Mouse (Mus musculus) induced T-regulatory cell, adult 2 months (primary cell): Measurements from ENCODE around the gene Pced1b.
"Not testable (repeated sequence)": the region's sequence is repeated elsewhere in the genome, so short reads cannot be mapped to it uniquely, and the experiment has no call there.

Experiments used
- DNase-seq: peaks from one replicate; pipeline ENCODE4 v3.0.0-alpha.2; 2012; ENCODE audit warnings: low read depth

Pced1b gene

GRCm38 (mm10) chr15:97246911-97247790, at the start of gene Pced1b, which contains the start of gene Amigo2:
TSS of gene Pced1b (plus strand) at chr15:97247107.
TSS of gene Amigo2 (minus strand) at chr15:97247287.
- DNase-seq, result peak; percentile 62

GRCm38 (mm10) chr15:97204889-97205288, 42.0 kb upstream of the Pced1b start:
- DNase-seq, result no peak

GRCm38 (mm10) chr15:97205776-97206175, 41.1 kb upstream of the Pced1b start:
- no peak for DNase-seq

- DNase-seq, result peak; percentile 23
Observed at GRCm38 (mm10) chr15:97206506-97206905, 40.4 kb upstream of the Pced1b start.

- not testable (repeated sequence) for DNase-seq
Observed at GRCm38 (mm10) chr15:97209754-97210153, 37.2 kb upstream of the Pced1b start.

GRCm38 (mm10) chr15:97212501-97213477, 34.1 kb upstream of the Pced1b start:
- DNase-seq, result peak; percentile 55

- DNase-seq, result no peak
Observed at GRCm38 (mm10) chr15:97216843-97217242, 30.1 kb upstream of the Pced1b start.

GRCm38 (mm10) chr15:97223431-97223830, 23.5 kb upstream of the Pced1b start:
- no peak for DNase-seq

- no peak for DNase-seq
Observed at GRCm38 (mm10) chr15:97224003-97224402, 22.9 kb upstream of the Pced1b start.

GRCm38 (mm10) chr15:97229494-97230077, 17.3 kb upstream of the Pced1b start:
- DNase-seq, result no peak

GRCm38 (mm10) chr15:97234076-97234475, 12.8 kb upstream of the Pced1b start:
- no peak for DNase-seq

- DNase-seq, result peak; percentile 86
Observed at GRCm38 (mm10) chr15:97235183-97235582, 11.7 kb upstream of the Pced1b start.

- peak; percentile 71 for DNase-seq
Observed at GRCm38 (mm10) chr15:97236943-97237342, 10.0 kb upstream of the Pced1b start.

- peak; percentile 55 for DNase-seq
Observed at GRCm38 (mm10) chr15:97245392-97245791, 1.5 kb upstream of the Pced1b start.

GRCm38 (mm10) chr15:97246256-97246655, 651 bp upstream of the Pced1b start:
- DNase-seq, result peak; percentile 50

- DNase-seq, result peak; percentile 69
Observed at GRCm38 (mm10) chr15:97247791-97248161, 869 bp downstream of the Pced1b start.

GRCm38 (mm10) chr15:97248296-97248695, 1.4 kb downstream of the Pced1b start:
- DNase-seq, result peak; percentile 81

GRCm38 (mm10) chr15:97249322-97249721, 2.4 kb downstream of the Pced1b start:
- no peak for DNase-seq

- DNase-seq, result no peak
Observed at GRCm38 (mm10) chr15:97252493-97253034, 5.7 kb downstream of the Pced1b start.

GRCm38 (mm10) chr15:97254375-97254774, 7.5 kb downstream of the Pced1b start:
- DNase-seq, result no peak

- no peak for DNase-seq
Observed at GRCm38 (mm10) chr15:97255800-97256199, 8.9 kb downstream of the Pced1b start.

GRCm38 (mm10) chr15:97256411-97256810, 9.5 kb downstream of the Pced1b start:
- DNase-seq, result no peak
